Mouse (Mus musculus) bone marrow, adult 2 months (tissue): ENCODE results near the gene Tm4sf19. TPM values are rescaled to one million over a fixed set of nuclear protein-coding genes. Genes with fewer than 3 reads are reported as not detected.

ENCODE experiments used
- H3K27ac ChIP-seq: fragments of 200-500 bp; 2 replicates; pipeline ENCODE4 v1.5.1; 2012; ENCODE audit warnings: low read depth, mild to moderate bottlenecking, control low read depth, inconsistent platforms, low read length; ENCODE audit not compliant: control insufficient read depth, poor library complexity, insufficient read depth
- H3K4me1 ChIP-seq: fragments of 200-500 bp; 2 replicates; pipeline ENCODE4 v1.6.1; 2011; ENCODE audit warnings: low read length; ENCODE audit not compliant: control insufficient read depth, insufficient read depth
- H3K4me3 ChIP-seq: fragments of 200-500 bp; replicated peaks from 2 replicates; pipeline ENCODE3; 2011; ENCODE audit warnings: mild to moderate bottlenecking, low read depth, low read length, control low read depth; ENCODE audit not compliant: control insufficient read depth
- CTCF ChIP-seq: fragments of 200-500 bp; IDR thresholded peaks from 2 replicates; pipeline ENCODE4 v1.5.1; 2011; ENCODE audit warnings: low read length, control low read depth; ENCODE audit not compliant: control insufficient read depth, insufficient read depth
- POLR2A ChIP-seq: fragments of 200-500 bp; IDR thresholded peaks from 2 replicates; pipeline ENCODE4 v1.6.1; 2011; ENCODE audit warnings: low read depth, mild to moderate bottlenecking, control low read depth, low read length, borderline replicate concordance; ENCODE audit not compliant: control insufficient read depth
- WGBS: fragments of 180-500 bp; shearing (Covaris S2); methylation state at CpG from one replicate; pipeline ENCODE4 v1.1.7; 2018; 5-methylcytosine and 5-hydroxymethylcytosine counted together
- polyA plus RNA-seq: library from polyadenylated mRNA; stranded (reverse); fragments of >200 nt; gene quantifications from 2 replicates; pipeline ENCODE4 v1.2.4, GENCODE M21; 2011; ENCODE audit warnings: low replicate concordance; ENCODE audit not compliant: missing spikeins, insufficient read depth, insufficient read length

Tm4sf19 gene
- polyA plus RNA-seq, 1 experiment = 3.2 TPM

DNA sequence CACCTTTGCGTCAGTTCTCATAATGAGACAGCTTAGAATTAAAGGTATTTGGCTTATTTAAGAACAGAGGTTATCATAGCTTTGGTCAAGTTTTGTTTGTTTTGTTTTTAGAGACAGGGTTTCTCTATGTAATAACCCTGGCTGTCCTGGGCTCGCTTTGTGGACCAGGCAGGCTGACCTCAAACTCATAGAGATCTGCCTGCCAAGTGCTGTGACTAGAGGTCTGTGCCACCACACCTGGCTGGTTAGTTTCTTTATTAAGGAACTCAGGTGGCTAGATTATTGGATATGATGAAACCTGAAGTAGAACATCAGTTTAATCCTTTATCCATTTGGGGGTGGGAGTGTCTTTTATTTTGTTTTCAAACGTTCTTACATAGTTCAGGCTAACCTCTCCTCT lies 10.5 kb upstream of the Tm4sf19 start:
- Histone ChIP-seq H3K4me1 (no peaks in the 10 kb centered on the region; the same call in 1 of the 2 replicates), H3K4me3 (no peak overlapping the region), H3K27ac (no peak overlapping the region)
- WGBS = 78% methylated on average over 3 of the region's 3 CpGs
- TF ChIP-seq POLR2A (no peak), CTCF (no peak)

DNA sequence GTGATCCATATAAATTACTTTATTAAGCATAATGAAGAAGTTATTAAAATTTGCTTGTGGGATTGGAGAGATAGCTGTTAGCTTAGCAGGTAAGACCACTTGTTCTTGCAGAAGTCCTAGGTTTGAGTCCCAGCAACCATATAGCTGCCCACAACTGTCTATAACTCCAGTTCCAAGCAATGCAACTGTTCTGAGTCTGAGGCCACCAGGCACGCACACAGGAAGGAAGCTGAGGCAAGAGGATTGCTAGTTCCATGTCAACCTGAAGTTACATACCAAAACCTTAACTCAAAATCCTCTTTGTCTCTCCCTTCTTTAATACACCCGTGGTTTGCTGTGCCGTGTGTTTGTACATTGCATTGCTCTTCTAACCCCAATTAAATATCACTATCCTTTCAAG lies 9.4 kb upstream of the Tm4sf19 start:
- H3K4me3 ChIP-seq = no peak overlapping the region
- no peak for TF ChIP-seq POLR2A
- TF ChIP-seq CTCF = no peak
- no peak overlapping the region for H3K27ac ChIP-seq
- H3K4me1 ChIP-seq = peaks cover under 1% of the 10 kb centered on the region; the same call in 1 of the 2 replicates
- 44% methylated on average over 3 of the region's 3 CpGs for WGBS

DNA sequence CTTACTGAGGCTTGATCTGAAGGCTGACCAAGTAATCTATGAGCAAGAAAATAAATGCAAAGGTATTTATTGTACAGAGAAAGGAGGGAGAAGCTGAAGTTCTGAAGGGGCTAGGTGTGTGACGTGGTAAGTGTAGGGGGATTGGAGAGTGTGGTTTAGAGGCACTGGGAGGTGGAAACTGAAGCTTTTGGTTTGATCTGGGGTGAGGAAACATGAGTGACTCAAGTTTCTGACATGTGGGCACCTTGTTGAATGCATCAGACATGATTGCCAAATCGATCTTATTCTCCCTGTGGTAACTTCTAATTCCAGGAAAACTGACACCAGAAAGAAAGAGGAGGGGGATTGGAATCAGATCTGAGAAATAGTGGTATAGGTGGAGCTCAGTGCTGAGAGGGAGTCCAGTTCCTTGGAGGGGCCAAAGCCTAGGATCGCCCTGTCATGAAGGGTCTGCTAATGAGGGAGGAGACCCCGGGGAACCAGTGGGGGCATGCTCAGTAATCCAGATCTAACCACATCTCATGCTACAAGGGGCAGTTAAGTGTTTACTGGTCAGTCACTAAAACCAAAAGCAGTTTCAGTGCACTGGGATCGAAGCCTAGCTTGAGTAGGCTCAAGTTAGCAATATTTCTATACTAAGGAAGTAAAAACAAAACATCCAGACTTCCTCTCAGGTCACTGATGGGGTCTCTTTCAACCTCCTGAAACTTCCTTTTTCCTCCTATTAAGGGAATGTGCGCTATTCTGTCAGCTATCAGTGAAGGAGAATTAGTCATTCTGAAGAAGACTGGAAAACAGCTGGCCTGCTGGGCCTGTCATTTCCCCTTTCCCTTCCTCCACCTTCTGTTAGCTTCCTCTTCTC lies 4.4 kb upstream of the Tm4sf19 start:
- Histone ChIP-seq H3K27ac (peak overlapping the region; percentile 14; the same call in 1 of the 2 replicates), H3K4me1 (peaks cover 1% of the 10 kb centered on the region; the same call in 1 of the 2 replicates), H3K4me3 (no peak overlapping the region)
- 30% methylated on average over 6 of the region's 6 CpGs for WGBS
- TF ChIP-seq POLR2A = no peak
- TF ChIP-seq CTCF = no peak

DNA sequence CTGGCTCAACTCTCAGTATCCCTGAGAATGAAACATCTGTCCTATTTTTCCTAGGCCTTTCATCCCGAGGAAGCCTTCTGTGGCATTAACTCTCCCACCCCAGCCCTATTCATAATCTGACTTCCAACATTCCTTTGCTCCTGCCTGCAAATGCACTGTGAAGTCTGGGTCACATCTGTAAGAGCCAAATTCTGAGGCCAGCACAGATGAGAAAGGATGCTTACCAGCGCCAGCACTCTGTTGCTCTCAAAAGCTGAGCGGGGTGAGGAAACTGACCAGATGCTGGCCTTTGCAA lies 3.8 kb upstream of the Tm4sf19 start:
- peaks cover 1% of the 10 kb centered on the region; the same call in 1 of the 2 replicates for H3K4me1 ChIP-seq
- 68% methylated on average over 3 of the region's 3 CpGs for WGBS
- TF ChIP-seq CTCF (no peak), POLR2A (no peak)
- no peak overlapping the region for H3K4me3 ChIP-seq
- H3K27ac ChIP-seq = no peak overlapping the region

DNA sequence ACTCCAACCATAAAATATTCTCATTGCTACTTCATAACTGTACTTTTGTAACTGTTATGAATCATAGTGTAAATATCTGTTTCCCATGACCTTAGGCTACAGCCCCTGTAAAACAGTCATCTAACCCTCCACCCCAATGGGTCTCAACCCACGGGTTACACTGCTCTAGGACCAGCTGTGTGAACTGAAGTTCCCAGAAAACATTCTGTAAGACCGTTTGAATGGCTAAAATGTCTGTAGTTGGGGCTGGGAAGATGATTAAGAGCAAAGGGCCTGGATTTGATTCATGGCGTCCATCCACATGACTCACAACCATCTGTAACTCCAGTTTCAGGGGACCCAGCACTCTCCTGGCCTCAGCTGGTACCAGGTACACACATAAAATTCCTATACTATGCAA lies 2.1 kb upstream of the Tm4sf19 start:
- WGBS = 77% methylated on average over 3 of the region's 3 CpGs
- no peak for TF ChIP-seq POLR2A
- no peak for TF ChIP-seq CTCF
- Histone ChIP-seq H3K27ac (no peak overlapping the region), H3K4me3 (no peak overlapping the region), H3K4me1 (peaks cover 4% of the 10 kb centered on the region)

DNA sequence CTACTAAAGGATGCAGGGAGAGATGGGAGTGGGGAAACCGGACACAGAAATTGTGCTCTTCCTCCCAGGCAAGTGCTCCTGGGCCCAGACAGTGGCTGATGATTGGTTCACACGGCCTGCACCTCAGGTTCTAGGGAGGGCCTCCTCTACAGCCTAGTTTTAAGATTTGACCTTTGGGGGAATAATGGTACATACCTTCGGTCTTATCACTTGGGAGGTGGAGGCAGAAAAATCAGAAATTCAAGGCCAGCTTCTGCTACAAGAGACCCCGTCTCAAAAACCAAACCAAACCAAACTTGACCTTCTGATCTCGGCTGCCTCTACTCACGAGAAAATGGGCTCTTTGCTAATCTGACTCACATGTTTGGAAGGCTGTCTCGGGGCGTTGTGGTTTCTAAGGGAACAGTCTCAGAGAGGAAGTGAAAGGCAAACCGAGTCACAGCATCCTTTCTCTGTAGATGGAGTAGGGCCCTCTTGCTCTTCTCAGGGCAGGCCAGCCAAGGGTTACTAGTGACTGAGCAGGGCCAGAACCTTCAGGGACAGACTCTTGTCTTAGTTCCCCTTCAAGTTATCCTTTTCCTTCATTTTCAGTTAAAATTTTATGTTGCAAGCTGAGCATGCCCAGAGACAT lies 1.1 kb downstream of the Tm4sf19 start:
- TF ChIP-seq CTCF (no peak), POLR2A (no peak)
- H3K4me3 ChIP-seq = no peak overlapping the region
- H3K4me1 ChIP-seq = peaks cover 2% of the 10 kb centered on the region
- H3K27ac ChIP-seq = no peak overlapping the region
- WGBS = 41% methylated on average over 9 of the region's 9 CpGs

DNA sequence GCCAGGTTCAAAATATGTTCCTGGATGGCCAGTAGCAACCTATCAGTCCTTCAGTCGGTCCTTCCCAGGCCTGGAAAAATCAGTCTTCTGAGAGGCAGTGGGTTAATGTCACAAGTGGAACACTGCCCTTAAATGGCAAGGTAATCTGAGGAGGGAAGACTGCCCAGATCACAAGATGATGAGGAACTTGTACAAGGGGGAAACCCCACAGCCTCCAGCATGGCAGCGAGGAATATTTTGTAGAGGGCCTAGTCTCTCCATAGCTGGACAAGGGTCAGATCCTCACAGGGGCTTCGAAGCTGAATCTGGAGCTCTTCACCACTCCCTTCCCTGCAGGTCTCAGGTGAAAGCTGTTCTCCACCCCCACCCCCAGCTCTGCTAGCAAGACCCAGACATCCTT lies 2.5 kb downstream of the Tm4sf19 start:
- 63% methylated on average over 3 of the region's 3 CpGs for WGBS
- no peak overlapping the region for H3K27ac ChIP-seq
- H3K4me3 ChIP-seq = no peak overlapping the region
- peaks cover 2% of the 10 kb centered on the region for H3K4me1 ChIP-seq
- TF ChIP-seq POLR2A (no peak), CTCF (no peak)

DNA sequence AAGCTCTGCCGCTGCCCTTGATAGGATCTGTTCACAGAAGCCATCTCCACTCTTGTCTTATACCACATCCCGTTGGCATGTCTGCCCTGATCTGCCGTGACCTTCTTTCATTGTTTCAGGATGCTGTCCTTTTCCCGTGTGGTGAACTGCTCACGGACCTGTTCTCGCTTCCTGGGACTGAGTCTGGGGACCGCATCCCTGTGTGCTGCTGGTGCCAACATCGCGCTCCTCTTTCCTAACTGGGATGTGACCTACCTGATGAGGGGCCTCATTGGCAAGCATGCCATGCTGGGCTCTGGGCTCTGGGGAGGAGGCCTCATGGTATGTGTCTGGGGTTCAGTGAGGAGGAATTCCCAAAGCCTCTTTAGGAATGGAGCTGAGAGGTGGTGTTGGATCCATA lies 5.4 kb downstream of the Tm4sf19 start:
- Histone ChIP-seq H3K4me1 (peaks cover 2% of the 10 kb centered on the region), H3K4me3 (no peak overlapping the region), H3K27ac (no peak overlapping the region)
- WGBS = 91% methylated on average over 9 of the region's 9 CpGs
- TF ChIP-seq POLR2A (no peak), CTCF (no peak)

DNA sequence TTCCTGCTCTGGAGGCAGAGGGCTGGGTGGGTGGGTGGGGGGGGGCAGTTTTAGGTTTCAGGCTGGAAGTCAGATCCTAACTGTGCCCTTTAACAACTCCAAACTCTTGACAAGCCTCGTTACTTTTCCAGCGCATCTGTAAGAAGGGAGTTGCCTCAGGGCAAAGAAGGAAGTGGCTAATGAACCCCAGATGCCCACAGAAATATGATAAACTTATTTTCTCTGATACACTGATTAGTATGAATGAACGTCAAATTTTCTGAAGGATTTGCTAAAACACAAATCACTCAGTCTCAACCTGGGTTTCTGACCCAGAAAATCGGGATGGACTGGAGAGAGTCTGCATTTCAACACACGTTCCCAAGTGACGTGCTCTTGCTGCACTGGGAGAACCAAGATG lies 6.4 kb downstream of the Tm4sf19 start:
- WGBS = 50% methylated on average over 6 of the region's 6 CpGs
- H3K27ac ChIP-seq = no peak overlapping the region
- peaks cover 2% of the 10 kb centered on the region for H3K4me1 ChIP-seq
- no peak overlapping the region for H3K4me3 ChIP-seq
- no peak for TF ChIP-seq POLR2A
- no peak for TF ChIP-seq CTCF
